Mouse (Mus musculus) hindbrain, embryonic 15.5 days (tissue): Measurements from ENCODE around the gene Mctp1. TPM values are rescaled to one million over a fixed set of nuclear protein-coding genes. Genes with fewer than 3 reads are reported as not detected.

Source experiments
- ATAC-seq: fragments of 200-750 bp; cut with Nextera tagmentation; 2 replicates; pipeline ENCODE4 v1.8.0; 2017; ENCODE audit warnings: low read depth, moderate number of reproducible peaks, moderate TSS enrichment; ENCODE audit not compliant: low FRiP score
- H3K27ac ChIP-seq: fragments of 300-500 bp; sonication (generic); replicated peaks from 2 replicates; pipeline ENCODE4 v1.5.1; 2015; ENCODE audit warnings: mild to moderate bottlenecking, inconsistent platforms
- H3K27me3 ChIP-seq: fragments of 300-500 bp; sonication (generic); 2 replicates; pipeline ENCODE4 v1.6.1; 2015; ENCODE audit warnings: control low read depth, inconsistent platforms
- H3K36me3 ChIP-seq: fragments of 300-500 bp; sonication (generic); 2 replicates; pipeline ENCODE4 v1.6.1; 2015; ENCODE audit warnings: control low read depth, inconsistent platforms
- H3K4me1 ChIP-seq: fragments of 300-500 bp; sonication (generic); replicated peaks from 2 replicates; pipeline ENCODE4 v1.6.1; 2015; ENCODE audit warnings: control low read depth, inconsistent platforms
- H3K4me2 ChIP-seq: fragments of 300-500 bp; sonication (generic); 2 replicates; pipeline ENCODE4 v1.6.1; 2015; ENCODE audit warnings: moderate library complexity, mild to moderate bottlenecking, inconsistent platforms
- H3K4me3 ChIP-seq: fragments of 300-500 bp; sonication (generic); 2 replicates; pipeline ENCODE4 v1.5.1; 2015; ENCODE audit warnings: mild to moderate bottlenecking, inconsistent platforms
- H3K9ac ChIP-seq: fragments of 300-500 bp; sonication (generic); 2 replicates; pipeline ENCODE4 v1.6.1; 2015; ENCODE audit warnings: inconsistent platforms
- H3K9me3 ChIP-seq: fragments of 300-500 bp; sonication (generic); 2 replicates; pipeline ENCODE4 v1.6.1; 2016; ENCODE audit warnings: control low read depth, inconsistent platforms
- WGBS: fragments of 180-500 bp; shearing (Covaris S2); methylation state at CpG from one replicate; pipeline ENCODE4 v1.1.7; 2015; 5-methylcytosine and 5-hydroxymethylcytosine counted together
- polyA plus RNA-seq: library from polyadenylated mRNA; unstranded; fragments of >200 nt; fragmentation: Nextera tagmentation; extraction: Ambion mirVana; gene quantifications from 2 replicates; pipeline ENCODE4 v1.2.1, GENCODE M21; 2015

Mctp1 gene
- polyA plus RNA-seq, 1 experiment from 2014 or later: 3.9 TPM

GRCm38 (mm10) chr13:77045375-77045774 is 661.0 kb downstream of the Mctp1 start:
- H3K27me3 ChIP-seq: no peaks in the 10 kb centered on the region
- H3K4me3 ChIP-seq: no peak overlapping the region
- H3K9me3 ChIP-seq: no peaks in the 10 kb centered on the region
- ATAC-seq: no peak
- WGBS: 74% methylated on average over 1 of the region's 1 CpGs
- no peak overlapping the region for H3K27ac ChIP-seq
- no peak overlapping the region for H3K4me2 ChIP-seq
- H3K36me3 ChIP-seq: no peaks in the 10 kb centered on the region
- no peak overlapping the region for H3K9ac ChIP-seq
- H3K4me1 ChIP-seq: peaks cover 8% of the 10 kb centered on the region; the same call in 1 of the 2 replicates

DNA sequence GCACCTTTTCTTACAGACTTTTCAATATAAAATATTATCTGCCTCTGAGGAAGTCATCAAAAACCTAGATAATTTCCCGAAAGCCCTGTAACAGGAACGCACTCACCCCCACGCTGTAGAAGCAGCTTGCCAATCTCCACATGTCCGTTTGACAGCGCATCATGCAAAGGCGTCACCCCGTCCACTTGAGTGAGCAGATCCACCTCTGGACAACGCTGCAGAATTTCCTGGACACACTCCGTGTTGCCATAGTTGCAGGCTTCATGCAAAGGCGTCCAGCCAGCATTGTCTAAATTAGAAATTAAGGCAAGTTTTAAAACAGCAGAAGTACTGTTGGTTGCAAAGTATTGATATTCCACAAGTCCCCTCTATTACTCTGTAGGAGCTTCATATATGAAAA is 662.1 kb downstream of the Mctp1 start:
- H3K4me1 ChIP-seq: peaks cover 8% of the 10 kb centered on the region; the same call in 1 of the 2 replicates
- H3K4me2 ChIP-seq: peak overlapping the region; percentile 21; the same call in 1 of the 2 replicates
- H3K27me3 ChIP-seq: no peaks in the 10 kb centered on the region
- no peak overlapping the region; the same call in 1 of the 2 replicates for H3K27ac ChIP-seq
- peak; percentile 68; the same call in 1 of the 2 replicates for ATAC-seq
- no peaks in the 10 kb centered on the region for H3K36me3 ChIP-seq
- no peaks in the 10 kb centered on the region for H3K9me3 ChIP-seq
- H3K4me3 ChIP-seq: no peak overlapping the region; the same call in 1 of the 2 replicates
- H3K9ac ChIP-seq: no peak overlapping the region
- 46% methylated on average over 10 of the region's 10 CpGs for WGBS

DNA sequence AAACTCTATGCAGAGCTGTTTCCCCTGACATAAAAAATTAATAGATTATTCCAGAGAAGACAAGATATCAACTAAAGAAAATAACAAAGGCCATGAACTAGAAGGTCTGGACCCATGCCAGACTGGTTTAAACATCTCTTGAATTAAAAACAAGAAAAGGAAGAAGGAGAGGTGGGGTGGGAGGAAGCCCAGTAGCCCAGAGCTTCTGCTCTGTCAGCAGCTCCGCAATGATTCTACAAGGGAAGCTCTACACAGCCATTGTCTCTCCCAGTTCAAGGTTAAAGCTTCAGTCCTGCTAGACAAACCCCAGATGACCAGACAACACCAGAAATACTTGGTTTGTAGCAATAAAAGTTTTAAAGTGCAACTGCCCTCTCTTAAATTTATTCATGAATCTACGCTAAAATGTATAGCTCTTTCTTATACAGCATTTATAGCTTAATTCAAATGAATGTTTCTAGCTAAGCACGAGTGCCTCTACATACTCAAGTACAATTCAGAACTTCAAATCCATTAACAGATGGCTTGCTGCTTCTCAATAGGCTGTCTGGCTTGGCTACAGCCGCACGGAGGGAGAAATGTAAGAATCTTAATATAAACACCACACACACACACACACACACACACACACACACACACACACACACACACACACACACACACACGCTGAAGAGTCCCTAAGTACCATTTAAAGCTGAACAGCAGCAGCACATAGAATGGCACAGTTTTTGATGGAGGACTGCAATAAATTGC is 663.0 kb downstream of the Mctp1 start:
- 0 out of 2 replicates have a peak overlapping the region, but pooled peaks have one; percentile 2 for H3K4me2 ChIP-seq
- no peaks in the 10 kb centered on the region for H3K36me3 ChIP-seq
- H3K4me3 ChIP-seq: no peak overlapping the region
- H3K27me3 ChIP-seq: no peaks in the 10 kb centered on the region
- 44% methylated on average over 6 of the region's 6 CpGs for WGBS
- peaks cover 8% of the 10 kb centered on the region; the same call in 1 of the 2 replicates for H3K4me1 ChIP-seq
- peak overlapping the region; percentile 42; the same call in 1 of the 2 replicates for H3K27ac ChIP-seq
- 0 out of 2 replicates have a peak overlapping the region, but pooled peaks have one; percentile 16 for H3K9ac ChIP-seq
- H3K9me3 ChIP-seq: no peaks in the 10 kb centered on the region
- ATAC-seq: peak; percentile 64; the same call in 1 of the 2 replicates

- H3K27ac ChIP-seq: no peak overlapping the region
- H3K4me3 ChIP-seq: no peak overlapping the region
- H3K4me1 ChIP-seq: peaks cover 8% of the 10 kb centered on the region; the same call in 1 of the 2 replicates
- ATAC-seq: no peak
- WGBS: 83% methylated on average over 1 of the region's 1 CpGs
- H3K4me2 ChIP-seq: no peak overlapping the region
- H3K9ac ChIP-seq: no peak overlapping the region
- H3K36me3 ChIP-seq: no peaks in the 10 kb centered on the region
- no peaks in the 10 kb centered on the region for H3K27me3 ChIP-seq
- H3K9me3 ChIP-seq: no peaks in the 10 kb centered on the region
Observed at GRCm38 (mm10) chr13:77048461-77048860, 664.1 kb downstream of the Mctp1 start.

DNA sequence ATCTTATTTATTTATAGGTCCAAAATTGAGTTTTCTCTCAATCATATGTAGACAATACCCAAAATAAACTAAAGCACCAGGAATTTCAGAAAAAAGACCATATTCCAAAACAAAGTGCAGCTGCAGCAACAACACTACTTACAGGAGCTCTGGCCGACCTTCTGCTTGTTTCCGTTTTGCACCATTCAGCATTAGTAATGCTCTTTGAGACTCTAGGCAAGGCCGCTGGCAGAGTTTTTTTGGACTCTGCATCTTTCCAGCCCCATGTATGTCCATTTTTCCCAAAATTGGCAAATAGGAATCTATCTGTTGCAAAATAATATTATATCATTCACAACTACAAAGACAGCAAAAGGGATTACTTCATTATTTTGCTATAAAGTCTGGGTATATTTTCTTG is 665.4 kb downstream of the Mctp1 start:
- ATAC-seq: no peak
- no peak overlapping the region for H3K9ac ChIP-seq
- peaks cover 8% of the 10 kb centered on the region; the same call in 1 of the 2 replicates for H3K4me1 ChIP-seq
- no peak overlapping the region for H3K4me3 ChIP-seq
- no peaks in the 10 kb centered on the region for H3K36me3 ChIP-seq
- H3K4me2 ChIP-seq: no peak overlapping the region
- WGBS: 79% methylated on average over 3 of the region's 3 CpGs
- H3K9me3 ChIP-seq: no peaks in the 10 kb centered on the region
- no peak overlapping the region for H3K27ac ChIP-seq
- H3K27me3 ChIP-seq: no peaks in the 10 kb centered on the region

DNA sequence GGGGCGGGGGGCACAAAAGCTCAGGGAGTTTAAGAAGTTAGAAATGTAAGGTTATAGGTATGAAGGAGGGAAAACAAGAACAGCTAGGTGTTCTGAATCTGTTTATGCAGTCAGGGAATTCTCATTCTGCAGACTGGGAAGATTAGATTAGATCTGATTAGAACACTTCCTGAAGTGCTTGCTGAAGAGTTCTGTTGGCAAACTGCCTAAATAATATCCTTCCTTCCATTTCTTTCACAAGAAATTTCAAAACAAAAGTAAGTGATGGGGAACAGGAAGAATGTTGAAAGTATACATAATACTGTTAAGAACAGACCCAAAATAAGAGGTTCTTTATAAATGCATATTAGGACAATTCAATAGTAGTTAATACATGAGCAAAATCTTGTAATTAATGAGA is 678.9 kb downstream of the Mctp1 start:
- Histone ChIP-seq H3K4me2 (no peak overlapping the region), H3K9ac (no peak overlapping the region), H3K4me3 (no peak overlapping the region), H3K4me1 (no peaks in the 10 kb centered on the region), H3K36me3 (0 out of 2 replicates have a peak, but pooled peaks cover 7% of the 10 kb centered on the region), H3K9me3 (no peaks in the 10 kb centered on the region), H3K27ac (no peak overlapping the region), H3K27me3 (no peaks in the 10 kb centered on the region)
- no peak for ATAC-seq
- WGBS: 92% methylated on average over 1 of the region's 1 CpGs

DNA sequence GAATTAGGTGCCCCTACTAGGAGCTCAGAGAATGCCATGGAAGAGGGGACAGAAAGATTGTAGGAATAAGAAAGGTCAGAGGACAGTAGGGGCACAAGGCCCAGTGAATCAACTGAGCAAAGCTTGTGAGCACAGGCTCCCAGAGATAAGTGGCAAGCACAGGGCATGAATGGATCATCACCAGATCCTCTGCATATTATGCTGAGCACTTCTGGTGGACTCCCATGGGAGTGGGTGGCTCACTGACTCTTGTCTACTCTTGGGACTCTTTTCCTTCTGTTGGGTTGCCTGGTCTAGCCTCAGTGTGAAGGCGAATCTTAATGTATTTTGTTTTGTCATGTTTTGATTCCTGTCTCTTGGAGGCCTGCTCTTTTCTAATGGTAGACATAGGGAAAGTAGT is 684.5 kb downstream of the Mctp1 start:
- ATAC-seq: no peak
- no peak overlapping the region for H3K4me3 ChIP-seq
- H3K9me3 ChIP-seq: no peaks in the 10 kb centered on the region
- H3K27me3 ChIP-seq: no peaks in the 10 kb centered on the region
- H3K36me3 ChIP-seq: no peaks in the 10 kb centered on the region; the same call in 1 of the 2 replicates
- WGBS: 100% methylated on average over 1 of the region's 1 CpGs
- no peak overlapping the region for H3K9ac ChIP-seq
- H3K4me1 ChIP-seq: no peaks in the 10 kb centered on the region
- H3K4me2 ChIP-seq: no peak overlapping the region
- no peak overlapping the region for H3K27ac ChIP-seq

DNA sequence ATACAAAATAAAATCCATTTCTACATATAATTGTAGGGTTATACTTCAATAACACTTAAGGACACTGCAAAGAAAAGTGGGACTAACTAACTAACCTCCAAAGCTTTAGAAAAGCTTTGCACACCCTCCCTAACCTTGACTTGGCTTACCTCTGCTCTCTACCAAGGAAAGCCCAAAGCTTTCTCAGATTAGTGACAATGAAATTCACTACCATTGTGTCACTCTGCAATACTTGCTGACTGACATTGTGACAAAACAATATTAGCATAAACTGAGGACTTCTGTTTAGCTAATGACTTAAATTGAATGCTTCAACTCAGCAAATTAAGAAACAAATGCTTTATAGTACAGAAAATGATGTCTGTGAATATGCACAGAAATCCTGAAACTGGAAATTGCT is 687.7 kb downstream of the Mctp1 start:
- ATAC-seq: no peak
- Histone ChIP-seq H3K27ac (no peak overlapping the region), H3K9me3 (no peaks in the 10 kb centered on the region), H3K27me3 (no peaks in the 10 kb centered on the region), H3K9ac (no peak overlapping the region), H3K4me3 (no peak overlapping the region), H3K4me2 (no peak overlapping the region), H3K4me1 (no peaks in the 10 kb centered on the region), H3K36me3 (peaks cover 8% of the 10 kb centered on the region)

Other genes with a start within 250 kb of the Mctp1 start
- gene Fam81b, start 79.5 kb upstream of the Mctp1 start, polyA plus RNA-seq: 0.58 and 1.3 TPM in 2 replicates